Mouse (Mus musculus) thymus, adult 18-20 months (tissue): Measurements from ENCODE around the gene Wdr18.

ENCODE experiments used
- DNase-seq, 2 experiments: peaks; one replicate each; pipeline ENCODE4 v3.0.0; 2022; ENCODE audit warnings: mixed read lengths in 2 of 2

Gene Wdr18

GRCm38 (mm10) chr10:79927324-79928029 lies 32.5 kb upstream of the Wdr18 start:
- DNase-seq: peak; percentile 75 to 82

- no peak for DNase-seq
Measured at GRCm38 (mm10) chr10:79928030-79928694, 31.8 kb upstream of the Wdr18 start.

DNA sequence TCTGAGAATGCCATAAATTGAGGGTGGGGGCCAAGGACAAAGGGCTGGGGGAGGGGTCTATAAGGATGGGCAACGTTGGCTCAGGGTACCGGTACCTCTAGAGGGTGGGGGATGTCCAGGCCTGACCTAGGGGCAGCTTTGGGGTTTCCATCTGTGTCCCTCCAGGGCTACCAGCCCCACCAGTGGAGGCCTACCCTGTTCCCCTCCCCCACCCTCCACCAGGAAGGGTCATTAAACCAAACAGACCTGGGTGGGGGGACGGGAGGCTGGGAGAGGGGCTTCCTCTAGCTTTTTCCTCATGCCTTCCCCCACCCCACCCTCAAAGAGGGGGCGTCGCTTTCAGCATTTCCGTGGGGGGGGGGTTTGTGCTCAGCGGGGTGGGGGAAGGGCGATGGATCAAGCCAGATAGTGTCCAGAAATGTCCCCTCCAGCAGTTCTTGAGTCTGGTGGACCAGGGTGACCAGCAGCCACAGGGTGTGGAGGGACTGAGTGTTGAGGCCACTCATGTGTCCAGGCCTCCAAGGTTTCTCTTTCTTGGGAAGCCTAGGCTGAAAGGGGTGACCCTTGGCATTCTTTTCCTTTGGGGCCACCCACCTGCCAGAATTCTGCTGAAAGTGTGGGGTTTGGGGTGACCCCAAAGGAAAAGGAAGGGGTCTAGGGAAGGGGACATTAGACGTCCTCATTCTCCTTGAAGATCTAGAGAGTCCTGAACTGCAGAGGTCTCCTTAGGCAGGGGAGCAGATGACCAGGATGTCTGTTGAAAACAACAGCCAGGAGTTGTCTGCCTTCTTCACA lies 30.8 kb upstream of the Wdr18 start:
- no peak for DNase-seq

DNA sequence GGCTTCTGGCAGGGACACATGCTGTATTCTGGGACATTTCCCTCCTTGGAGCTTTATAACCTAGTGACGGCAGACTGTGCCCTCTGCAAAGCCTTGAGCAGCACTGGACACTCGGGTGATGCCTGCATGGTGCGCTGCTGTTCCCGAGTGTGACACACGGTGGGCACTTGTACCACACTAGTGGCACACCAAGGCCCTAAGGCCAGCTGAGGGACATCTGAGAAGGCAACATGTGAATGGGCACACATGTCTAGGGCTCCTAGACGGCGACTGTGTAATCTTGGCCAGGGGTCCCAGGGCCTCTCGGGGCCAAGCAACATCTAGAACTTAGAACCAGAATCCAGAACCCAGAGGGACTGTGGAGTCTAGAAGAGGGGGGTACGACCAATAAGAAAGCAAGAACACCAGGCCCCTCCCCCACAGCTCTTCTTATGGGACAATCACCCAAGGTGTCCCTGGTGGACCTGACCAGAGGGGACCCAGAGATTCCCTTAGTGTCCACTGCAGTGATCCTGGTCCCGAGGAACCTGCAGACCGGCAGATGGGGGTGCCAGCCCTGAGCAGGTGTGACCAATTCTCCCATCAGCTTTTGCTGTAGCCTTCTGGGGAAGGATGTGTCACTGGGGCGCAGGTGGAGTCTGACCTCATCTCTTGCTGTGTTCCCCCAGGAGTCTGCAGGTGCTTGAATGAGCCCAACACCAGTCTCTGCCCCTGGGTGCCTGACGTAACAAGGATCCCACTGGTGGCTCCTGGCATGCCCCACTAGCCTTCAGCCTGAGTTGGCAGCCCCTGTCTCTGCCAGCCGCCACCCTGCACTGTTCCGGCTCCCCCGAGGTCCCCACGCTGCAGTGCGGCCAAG lies 29.8 kb upstream of the Wdr18 start:
- DNase-seq: no peak

DNA sequence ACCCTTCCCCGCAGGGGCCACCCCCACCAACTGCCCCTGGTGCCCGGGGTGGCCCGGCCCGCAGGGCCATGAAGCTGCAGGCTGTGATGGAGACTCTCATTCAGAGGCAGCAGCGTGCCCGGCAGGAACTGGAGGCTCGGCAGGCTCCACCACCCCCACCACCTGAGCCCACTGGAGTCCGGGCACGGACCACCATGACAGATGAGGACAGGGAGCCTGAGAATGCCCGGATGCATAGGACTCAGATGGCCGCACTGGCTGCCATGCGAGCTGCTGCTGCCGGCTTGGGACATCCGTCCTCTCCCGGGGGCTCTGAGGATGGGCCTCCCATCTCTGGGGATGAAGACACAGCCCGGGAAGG lies 29.1 kb upstream of the Wdr18 start:
- DNase-seq: no peak

- no peak for DNase-seq
Measured at GRCm38 (mm10) chr10:79931797-79932196, 28.2 kb upstream of the Wdr18 start.

DNA sequence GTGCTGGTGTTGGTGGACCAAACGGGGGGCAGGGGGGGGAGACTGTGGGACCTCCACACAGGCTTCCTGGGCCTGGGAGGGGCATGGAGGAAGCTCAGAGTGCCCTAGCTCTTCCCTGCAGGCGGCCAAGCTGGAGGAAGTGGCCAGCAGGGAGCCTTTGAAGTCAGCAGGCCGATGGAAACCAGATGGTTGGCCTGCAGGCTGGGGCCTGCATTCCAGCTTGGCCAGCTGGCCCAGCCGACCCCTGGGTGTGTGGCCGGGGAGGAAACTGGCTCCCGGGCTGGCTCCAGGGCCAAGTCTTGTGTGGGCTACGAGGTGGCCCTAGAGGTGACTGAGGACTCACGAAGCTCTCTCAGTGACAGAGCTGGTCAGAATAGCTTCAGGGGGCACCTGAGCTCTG lies 27.2 kb upstream of the Wdr18 start:
- DNase-seq: no peak

DNA sequence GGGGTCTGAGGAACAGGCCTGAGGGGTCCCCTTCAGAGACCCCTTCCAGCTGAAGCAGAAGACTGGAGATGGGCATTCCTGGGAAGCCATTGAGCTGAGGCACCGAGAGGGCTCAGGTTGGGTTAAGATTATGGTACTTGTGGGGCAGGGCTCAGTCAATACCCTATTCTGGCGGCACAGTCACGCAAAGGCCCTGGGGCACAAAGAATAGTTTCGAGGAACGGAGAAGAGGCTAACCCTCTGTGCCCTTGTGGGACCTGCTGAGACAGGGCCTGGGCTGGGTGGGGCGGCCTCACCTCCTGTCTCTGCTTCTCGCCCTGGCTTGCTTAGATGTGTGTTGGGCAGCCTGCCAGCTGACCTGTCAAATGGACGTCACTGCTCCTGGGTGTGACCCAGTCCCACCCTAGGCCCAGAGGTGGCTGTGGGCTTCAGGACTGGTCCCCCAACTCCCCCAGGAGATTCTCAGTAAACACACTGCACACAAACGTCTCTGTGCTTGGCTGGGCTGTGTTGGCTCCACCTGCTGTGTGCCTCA lies 26.7 kb upstream of the Wdr18 start:
- DNase-seq: no peak

- DNase-seq: no peak
Measured at GRCm38 (mm10) chr10:79933861-79934260, 26.1 kb upstream of the Wdr18 start.

DNA sequence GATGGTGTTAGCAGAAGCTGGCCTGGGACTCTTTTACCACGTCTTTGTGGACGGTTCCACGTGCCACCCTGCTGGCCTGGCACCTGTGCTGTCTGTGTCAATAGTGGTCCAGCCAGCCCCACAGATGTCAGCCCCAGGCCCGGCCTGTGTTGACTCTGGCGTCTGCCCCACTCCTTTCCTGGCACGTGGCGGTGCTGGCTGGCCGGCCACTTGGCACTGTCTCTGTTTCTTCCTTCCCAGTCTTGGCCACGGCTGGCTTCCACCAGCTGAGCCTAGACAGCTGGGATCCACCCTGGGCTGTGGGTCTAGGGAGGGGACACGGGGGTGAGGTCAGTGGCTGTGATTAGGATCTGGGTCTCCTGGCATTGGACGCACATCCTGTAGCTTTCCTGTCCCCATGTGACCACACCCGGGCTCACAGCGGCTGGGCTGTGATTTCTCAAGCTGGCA lies 25.7 kb upstream of the Wdr18 start:
- DNase-seq: no peak

DNA sequence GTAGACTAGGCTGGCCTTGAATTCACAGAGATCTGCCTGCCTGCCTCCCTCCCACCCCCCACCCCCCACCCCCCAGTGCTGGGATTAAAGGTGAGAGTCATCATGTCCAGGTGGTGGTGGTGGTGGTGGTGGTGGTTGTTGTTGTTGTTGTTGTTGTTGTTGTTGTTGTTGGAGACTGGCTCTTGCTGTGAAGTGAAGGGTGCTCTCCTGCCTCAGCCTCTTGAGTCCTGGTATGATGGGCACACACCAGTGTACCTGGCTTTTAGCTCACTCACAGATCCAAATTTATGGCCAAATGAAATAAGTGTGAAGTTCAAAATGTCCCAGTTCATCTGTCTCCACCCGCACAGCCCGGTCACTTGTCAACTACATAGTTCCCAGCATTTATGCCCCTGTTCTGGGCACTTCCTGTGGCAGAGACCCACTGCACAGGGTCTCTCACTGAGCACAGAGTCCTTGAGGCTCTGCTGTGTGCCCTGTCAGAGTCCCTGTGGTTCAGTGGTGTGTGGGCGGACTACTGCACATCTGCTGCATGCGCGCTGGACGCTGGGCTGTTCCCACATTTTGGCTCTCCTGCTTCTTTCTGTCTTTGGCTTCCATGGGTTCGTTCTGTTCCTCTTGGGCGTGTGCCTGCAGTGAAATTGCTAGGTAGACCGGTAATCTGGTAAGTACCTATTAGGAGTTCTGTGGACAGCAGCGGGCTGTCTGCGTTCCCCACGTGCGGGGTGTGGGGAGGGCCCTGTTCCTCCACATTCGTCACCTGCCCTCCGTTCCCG lies 25.0 kb upstream of the Wdr18 start:
- no peak for DNase-seq

- DNase-seq: no peak
Measured at GRCm38 (mm10) chr10:79936284-79936910, 23.6 kb upstream of the Wdr18 start.

- DNase-seq: peak; percentile 43 to 54
Measured at GRCm38 (mm10) chr10:79936911-79937441, 23.0 kb upstream of the Wdr18 start.

GRCm38 (mm10) chr10:79937775-79938526 lies 22.0 kb upstream of the Wdr18 start:
- no peak for DNase-seq

GRCm38 (mm10) chr10:79940749-79941148 lies 19.2 kb upstream of the Wdr18 start:
- DNase-seq: no peak

- no peak for DNase-seq
Measured at GRCm38 (mm10) chr10:79942988-79943387, 17.0 kb upstream of the Wdr18 start.

DNA sequence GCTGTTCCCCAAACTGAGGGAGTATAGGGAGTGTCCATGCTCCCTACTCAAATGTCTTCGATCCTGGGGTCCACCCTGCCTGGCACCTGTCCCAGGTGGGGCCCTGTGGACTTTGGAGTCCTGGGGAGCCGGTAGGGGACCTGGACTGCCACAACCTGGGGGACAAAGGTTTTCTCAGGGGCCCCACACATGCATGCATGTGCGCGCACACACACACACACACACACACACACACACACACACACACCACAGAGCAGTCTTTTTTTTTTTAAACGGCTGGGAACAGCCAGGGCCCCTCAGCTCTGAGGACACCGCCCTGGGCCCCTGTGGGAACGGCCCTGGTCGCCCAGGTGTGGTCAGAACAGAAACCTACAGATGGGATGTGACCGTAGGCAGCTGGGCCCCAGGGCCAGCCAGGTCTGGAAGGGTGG lies 16.5 kb upstream of the Wdr18 start:
- no peak for DNase-seq

DNA sequence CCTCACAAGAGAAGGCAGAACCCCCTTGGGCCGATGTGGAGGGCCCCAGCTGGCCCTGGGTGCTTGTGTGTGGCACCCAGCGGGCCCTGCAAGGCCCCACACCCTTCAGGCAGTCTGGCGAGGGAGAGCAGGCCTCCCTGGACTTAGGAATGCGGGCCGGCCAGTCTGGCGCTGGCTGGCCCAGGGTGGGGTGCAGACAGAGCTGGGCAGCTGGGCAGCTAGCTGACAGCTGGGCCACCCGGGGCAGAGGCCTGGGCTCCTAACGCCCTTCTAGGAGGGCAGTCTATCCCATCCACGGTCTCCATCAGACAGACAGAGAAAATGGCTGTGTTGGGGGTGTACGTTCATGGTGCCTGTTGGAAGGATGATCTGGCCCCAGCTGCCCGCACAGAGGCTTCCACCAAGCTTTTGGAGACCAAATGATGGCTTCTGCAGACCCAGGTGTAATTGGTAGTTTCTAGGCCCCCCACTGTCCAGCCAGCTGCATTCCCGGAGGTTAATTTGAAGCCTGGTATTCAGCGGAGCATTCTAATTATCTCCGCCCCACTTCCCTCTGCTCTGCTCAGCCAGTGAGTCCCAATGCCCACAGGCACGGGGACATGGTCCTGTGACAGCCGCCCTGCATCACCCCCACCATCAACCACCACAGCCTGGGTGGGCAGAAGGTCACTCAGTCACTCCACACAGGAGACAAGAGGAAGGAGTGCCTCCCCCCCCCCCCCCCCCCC lies 14.3 kb upstream of the Wdr18 start:
- DNase-seq: no peak

- no peak for DNase-seq
Measured at GRCm38 (mm10) chr10:79946752-79947322, 13.1 kb upstream of the Wdr18 start.
